Mouse (Mus musculus): ENCODE data around the gene Snap91. TPM values are rescaled to one million over a fixed set of nuclear protein-coding genes. Genes with fewer than 3 reads are reported as not detected.

Gene Snap91
- polyA plus RNA-seq, 1 experiment, result not detected

GRCm38 (mm10) chr9:86734795-86735194 is 145.7 kb downstream of the Snap91 start:
- no peaks in the 10 kb centered on the region for H3K4me1 ChIP-seq (ENCODE audit: control insufficient read depth, insufficient read depth, low read length)
- H3K4me3 ChIP-seq (ENCODE audit: insufficient read depth, low read length), result no peak overlapping the region
- TF ChIP-seq CTCF (IDR thresholded peaks at IDR 0.05; ENCODE audit: low read depth, low read length) (no peak), POLR2A (IDR thresholded peaks at IDR 0.05; ENCODE audit: borderline replicate concordance, low read depth, low read length) (no peak)
- H3K27ac ChIP-seq (ENCODE audit: insufficient read depth, low read depth, low read length), result no peak overlapping the region

DNA sequence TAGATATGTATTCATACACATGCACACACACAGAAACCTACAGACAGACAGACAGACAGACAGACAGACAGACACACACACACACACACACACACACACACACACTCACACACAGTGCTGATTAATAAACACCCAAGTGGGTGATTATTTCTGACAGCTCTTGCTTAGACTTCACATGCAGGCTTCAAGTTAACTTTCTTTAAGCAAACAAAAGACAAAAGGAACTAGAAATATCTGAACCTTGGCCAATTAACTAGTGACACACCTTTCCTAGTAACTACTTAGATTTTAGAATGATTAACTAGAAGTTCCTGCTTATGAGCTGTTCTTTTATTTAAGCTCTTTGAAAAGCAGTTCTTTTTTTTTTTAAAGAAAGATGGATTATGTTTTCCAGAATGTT is 146.1 kb downstream of the Snap91 start:
- Histone ChIP-seq H3K27ac (ENCODE audit: insufficient read depth, low read depth, low read length) (no peak overlapping the region), H3K4me3 (ENCODE audit: insufficient read depth, low read length) (no peak overlapping the region), H3K4me1 (ENCODE audit: control insufficient read depth, insufficient read depth, low read length) (no peaks in the 10 kb centered on the region)
- TF ChIP-seq POLR2A (IDR thresholded peaks at IDR 0.05; ENCODE audit: borderline replicate concordance, low read depth, low read length) (no peak), CTCF (IDR thresholded peaks at IDR 0.05; ENCODE audit: low read depth, low read length) (no peak)

DNA sequence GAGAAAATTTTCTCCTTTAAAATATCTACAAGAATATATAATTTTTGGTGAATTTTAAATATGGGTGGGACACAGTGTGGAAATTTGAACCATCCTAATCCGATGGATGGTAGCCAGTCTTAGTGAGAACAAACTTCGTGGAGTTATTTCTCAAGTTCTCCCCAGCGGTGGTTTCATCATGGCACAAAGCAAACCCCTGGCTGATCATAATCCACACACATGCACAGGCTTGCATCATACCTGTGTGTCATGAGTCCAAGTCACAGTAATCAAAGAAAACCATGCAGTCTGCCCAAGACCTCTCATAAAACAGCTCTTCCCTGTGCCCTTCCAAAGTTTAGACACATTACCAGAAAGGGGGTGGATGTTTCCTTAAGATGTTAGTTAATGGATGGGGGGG is 150.6 kb downstream of the Snap91 start:
- Histone ChIP-seq H3K4me3 (ENCODE audit: insufficient read depth, low read length) (no peak overlapping the region), H3K4me1 (ENCODE audit: control insufficient read depth, insufficient read depth, low read length) (no peaks in the 10 kb centered on the region), H3K27ac (ENCODE audit: insufficient read depth, low read depth, low read length) (no peak overlapping the region)
- TF ChIP-seq CTCF (IDR thresholded peaks at IDR 0.05; ENCODE audit: low read depth, low read length) (no peak), POLR2A (IDR thresholded peaks at IDR 0.05; ENCODE audit: borderline replicate concordance, low read depth, low read length) (no peak)

- Histone ChIP-seq H3K27ac (ENCODE audit: insufficient read depth, low read depth, low read length) (no peak overlapping the region), H3K4me1 (ENCODE audit: control insufficient read depth, insufficient read depth, low read length) (no peaks in the 10 kb centered on the region), H3K4me3 (ENCODE audit: insufficient read depth, low read length) (no peak overlapping the region)
- TF ChIP-seq POLR2A (IDR thresholded peaks at IDR 0.05; ENCODE audit: borderline replicate concordance, low read depth, low read length) (no peak), CTCF (IDR thresholded peaks at IDR 0.05; ENCODE audit: low read depth, low read length) (no peak)
These were observed 151.4 kb downstream of the Snap91 start for GRCm38 (mm10) chr9:86729084-86729483.

DNA sequence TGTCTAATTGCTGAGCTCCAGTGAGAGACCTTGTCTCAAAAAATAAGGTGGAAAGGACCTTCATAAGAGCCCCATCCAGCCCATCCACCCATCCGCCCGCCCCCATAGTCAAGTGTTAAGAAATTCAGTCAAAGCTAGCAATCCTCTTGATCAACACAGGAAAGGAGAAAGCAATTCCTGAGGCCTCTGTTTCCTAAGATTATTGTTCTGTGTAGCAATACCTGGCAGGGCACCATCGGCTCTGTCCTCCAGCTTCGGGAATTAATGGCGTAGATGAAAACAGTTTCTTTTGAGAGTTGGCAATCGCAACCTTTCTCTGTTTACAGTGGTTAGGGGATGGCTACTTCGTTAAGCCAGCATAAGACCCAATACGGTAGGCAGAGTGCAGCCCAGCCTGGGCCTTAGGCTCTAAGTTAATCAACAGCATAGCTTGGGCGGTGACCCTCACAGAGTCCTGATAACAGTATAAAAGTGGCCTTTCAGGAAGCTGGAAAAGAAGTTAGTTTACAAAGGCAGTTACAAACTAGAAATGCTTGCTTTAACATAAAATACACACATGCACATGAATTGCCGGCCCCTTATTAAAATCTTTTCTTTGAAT is 152.1 kb downstream of the Snap91 start:
- Histone ChIP-seq H3K4me1 (ENCODE audit: control insufficient read depth, insufficient read depth, low read length) (no peaks in the 10 kb centered on the region), H3K4me3 (ENCODE audit: insufficient read depth, low read length) (no peak overlapping the region), H3K27ac (ENCODE audit: insufficient read depth, low read depth, low read length) (no peak overlapping the region)
- TF ChIP-seq POLR2A (IDR thresholded peaks at IDR 0.05; ENCODE audit: borderline replicate concordance, low read depth, low read length) (no peak), CTCF (IDR thresholded peaks at IDR 0.05; ENCODE audit: low read depth, low read length) (no peak)

GRCm38 (mm10) chr9:86726381-86726720 is 154.1 kb downstream of the Snap91 start:
- H3K4me1 ChIP-seq (ENCODE audit: control insufficient read depth, insufficient read depth, low read length), result no peaks in the 10 kb centered on the region
- no peak for TF ChIP-seq POLR2A (IDR thresholded peaks at IDR 0.05; ENCODE audit: borderline replicate concordance, low read depth, low read length)
- TF ChIP-seq CTCF (IDR thresholded peaks at IDR 0.05; ENCODE audit: low read depth, low read length), result no peak
- H3K27ac ChIP-seq (ENCODE audit: insufficient read depth, low read depth, low read length), result no peak overlapping the region
- H3K4me3 ChIP-seq (ENCODE audit: insufficient read depth, low read length), result no peak overlapping the region

DNA sequence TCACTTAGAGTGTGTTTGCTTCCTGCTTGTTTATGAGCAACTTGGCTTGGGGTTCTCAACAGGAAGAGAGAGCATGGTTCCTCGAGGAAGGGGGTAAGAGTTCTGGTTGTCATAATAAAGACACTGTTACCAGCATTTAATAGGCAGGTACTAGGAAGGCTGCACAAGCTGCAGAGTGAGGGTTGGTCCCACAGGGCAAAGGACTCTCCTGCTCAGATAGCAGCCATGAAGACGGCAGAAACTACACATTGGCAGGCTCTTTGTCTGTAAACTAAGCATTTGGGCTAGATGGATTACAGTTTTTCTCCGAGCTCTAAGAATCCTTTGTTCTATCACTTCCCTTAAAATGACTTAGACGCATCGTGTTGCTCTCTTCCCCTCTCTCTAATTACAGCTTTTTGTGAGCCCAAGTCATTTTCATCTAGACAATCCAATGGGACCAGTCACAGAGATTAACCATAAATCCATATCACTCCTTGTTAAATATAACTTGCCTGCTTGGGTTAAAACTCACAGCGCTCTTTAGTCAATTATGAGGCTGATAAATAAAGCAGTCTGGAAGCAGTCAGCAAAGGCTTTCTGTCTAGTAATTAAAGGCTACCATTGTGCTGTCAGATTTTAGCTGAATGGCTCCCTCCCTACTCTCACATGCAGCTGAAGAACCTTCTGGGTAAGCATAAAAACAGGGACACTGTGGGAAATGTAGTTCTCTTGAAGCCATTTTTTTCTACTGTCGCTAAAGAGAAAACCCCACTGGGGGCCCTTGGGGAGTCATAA is 154.7 kb downstream of the Snap91 start:
- TF ChIP-seq POLR2A (IDR thresholded peaks at IDR 0.05; ENCODE audit: borderline replicate concordance, low read depth, low read length) (no peak), CTCF (IDR thresholded peaks at IDR 0.05; ENCODE audit: low read depth, low read length) (no peak)
- H3K4me1 ChIP-seq (ENCODE audit: control insufficient read depth, insufficient read depth, low read length), result no peaks in the 10 kb centered on the region
- no peak overlapping the region for H3K27ac ChIP-seq (ENCODE audit: insufficient read depth, low read depth, low read length)
- H3K4me3 ChIP-seq (ENCODE audit: insufficient read depth, low read length), result no peak overlapping the region

GRCm38 (mm10) chr9:86725066-86725465 is 155.4 kb downstream of the Snap91 start:
- Histone ChIP-seq H3K27ac (ENCODE audit: insufficient read depth, low read depth, low read length) (no peak overlapping the region), H3K4me1 (ENCODE audit: control insufficient read depth, insufficient read depth, low read length) (no peaks in the 10 kb centered on the region), H3K4me3 (ENCODE audit: insufficient read depth, low read length) (no peak overlapping the region)
- TF ChIP-seq POLR2A (IDR thresholded peaks at IDR 0.05; ENCODE audit: borderline replicate concordance, low read depth, low read length) (no peak), CTCF (IDR thresholded peaks at IDR 0.05; ENCODE audit: low read depth, low read length) (no peak)

DNA sequence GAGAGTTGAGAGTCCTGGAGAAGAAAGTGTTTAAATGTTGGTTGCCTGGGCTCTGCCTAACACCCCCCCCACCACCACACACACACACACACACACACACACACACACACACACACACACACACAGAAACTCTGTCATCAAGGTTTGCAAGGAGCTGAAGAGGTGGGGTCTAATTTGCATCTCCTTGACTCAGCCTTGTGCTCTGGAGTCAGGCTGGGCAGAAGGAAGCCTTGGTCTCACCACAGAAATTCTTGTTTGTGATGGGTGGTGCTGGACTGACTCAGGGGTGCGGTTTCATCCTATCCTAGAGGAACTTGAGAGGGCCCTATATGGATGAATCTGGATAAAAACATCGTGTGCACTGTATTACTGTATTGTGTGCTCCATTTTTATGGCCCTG is 159.7 kb downstream of the Snap91 start:
- TF ChIP-seq CTCF (IDR thresholded peaks at IDR 0.05; ENCODE audit: low read depth, low read length), result no peak
- no peak for TF ChIP-seq POLR2A (IDR thresholded peaks at IDR 0.05; ENCODE audit: borderline replicate concordance, low read depth, low read length)
- no peaks in the 10 kb centered on the region for H3K4me1 ChIP-seq (ENCODE audit: control insufficient read depth, insufficient read depth, low read length)
- H3K4me3 ChIP-seq (ENCODE audit: insufficient read depth, low read length), result no peak overlapping the region
- H3K27ac ChIP-seq (ENCODE audit: insufficient read depth, low read depth, low read length), result no peak overlapping the region

GRCm38 (mm10) chr9:86720227-86720626 is 160.2 kb downstream of the Snap91 start:
- no peak overlapping the region for H3K4me3 ChIP-seq (ENCODE audit: insufficient read depth, low read length)
- no peak overlapping the region for H3K27ac ChIP-seq (ENCODE audit: insufficient read depth, low read depth, low read length)
- no peaks in the 10 kb centered on the region for H3K4me1 ChIP-seq (ENCODE audit: control insufficient read depth, insufficient read depth, low read length)
- no peak for TF ChIP-seq CTCF (IDR thresholded peaks at IDR 0.05; ENCODE audit: low read depth, low read length)
- no peak for TF ChIP-seq POLR2A (IDR thresholded peaks at IDR 0.05; ENCODE audit: borderline replicate concordance, low read depth, low read length)
